Mouse (Mus musculus): Measurements from ENCODE around the gene Gm14151.
A peak's percentile ranks its signal among the peaks of the same experiment; 100 is the strongest.
"Not testable (repeated sequence)": the region's sequence is repeated elsewhere in the genome, so short reads cannot be mapped to it uniquely, and the experiment has no call there.

Gm14151 gene

GRCm38 (mm10) chr2:151092250-151092649, at the start of gene Gm14151:
Gene Gm14151, minus strand, starts transcription at chr2:151092350.
- not testable (repeated sequence) for ATAC-seq (ENCODE audit: insufficient number of reproducible peaks, low FRiP score, low TSS enrichment)

GRCm38 (mm10) chr2:151097945-151098344, 5.8 kb upstream of the Gm14151 start, which contains the start of gene Gm14147:
Gene Gm14147, plus strand, starts transcription at chr2:151098245.
- ATAC-seq (ENCODE audit: insufficient number of reproducible peaks, low FRiP score, low TSS enrichment): not testable (repeated sequence)

- no peak for ATAC-seq (ENCODE audit: insufficient number of reproducible peaks, low FRiP score, low TSS enrichment)
Observed at GRCm38 (mm10) chr2:151056637-151057036, 35.5 kb downstream of the Gm14151 start.

GRCm38 (mm10) chr2:151040411-151040810, 51.7 kb downstream of the Gm14151 start:
- no peak for ATAC-seq (ENCODE audit: insufficient number of reproducible peaks, low FRiP score, low TSS enrichment)

GRCm38 (mm10) chr2:151039726-151040125, 52.4 kb downstream of the Gm14151 start:
- peak; percentile 13; the same call in 1 of the 2 replicates for ATAC-seq (ENCODE audit: insufficient number of reproducible peaks, low FRiP score, low TSS enrichment)

- ATAC-seq (ENCODE audit: insufficient number of reproducible peaks, low FRiP score, low TSS enrichment): peak; percentile 95
Observed at GRCm38 (mm10) chr2:151039232-151039695, 52.9 kb downstream of the Gm14151 start, which contains the start of the genes Ninl and Nanp. Gene Ninl, minus strand, starts transcription at chr2:151039382. Gene Nanp, minus strand, starts transcription at chr2:151039398.

GRCm38 (mm10) chr2:151038811-151039222, 53.3 kb downstream of the Gm14151 start:
- peak; percentile 76; the same call in 1 of the 2 replicates for ATAC-seq (ENCODE audit: insufficient number of reproducible peaks, low FRiP score, low TSS enrichment)

- no peak for ATAC-seq (ENCODE audit: insufficient number of reproducible peaks, low FRiP score, low TSS enrichment)
Observed at GRCm38 (mm10) chr2:151037876-151038552, 54.1 kb downstream of the Gm14151 start.

GRCm38 (mm10) chr2:151037292-151037691, 54.9 kb downstream of the Gm14151 start:
- ATAC-seq (ENCODE audit: insufficient number of reproducible peaks, low FRiP score, low TSS enrichment): no peak

All from cerebellum, adult (tissue).